Mouse (Mus musculus) intestine, postnatal 0 days (tissue): ENCODE data around the gene Gm7075. TPM values are rescaled to one million over a fixed set of nuclear protein-coding genes. Genes with fewer than 3 reads are reported as not detected.

Experiments used
- ATAC-seq: fragments of 200-750 bp; cut with Nextera tagmentation; 2 replicates; pipeline ENCODE4 v1.8.0; 2017; ENCODE audit warnings: mild to moderate bottlenecking, moderate TSS enrichment, moderate library complexity
- H3K27ac ChIP-seq: fragments of 300-500 bp; sonication (generic); 2 replicates; pipeline ENCODE4 v1.5.1; 2014; ENCODE audit warnings: mild to moderate bottlenecking, low read depth, low read length, moderate library complexity
- H3K27me3 ChIP-seq: fragments of 300-500 bp; sonication (generic); replicated peaks from 2 replicates; pipeline ENCODE4 v1.6.1; 2014; ENCODE audit warnings: low read length, mixed read lengths; ENCODE audit not compliant: control insufficient read depth, insufficient read depth
- H3K36me3 ChIP-seq: fragments of 300-500 bp; sonication (generic); 2 replicates; pipeline ENCODE4 v1.6.1; 2014; ENCODE audit warnings: mild to moderate bottlenecking, moderate library complexity; ENCODE audit not compliant: control insufficient read depth, insufficient read depth
- H3K4me1 ChIP-seq: fragments of 300-500 bp; sonication (generic); replicated peaks from 2 replicates; pipeline ENCODE4 v1.6.1; 2014; ENCODE audit warnings: antibody characterized with exemption, low read length, mixed read lengths; ENCODE audit not compliant: control insufficient read depth, insufficient read depth
- H3K4me2 ChIP-seq: fragments of 300-500 bp; sonication (generic); replicated peaks from 2 replicates; pipeline ENCODE4 v1.6.1; 2014; ENCODE audit warnings: low read depth, mild to moderate bottlenecking, moderate library complexity
- H3K4me3 ChIP-seq: fragments of 300-500 bp; sonication (generic); 2 replicates; pipeline ENCODE4 v1.5.1; 2014; ENCODE audit warnings: low read depth, low read length
- H3K9ac ChIP-seq: fragments of 300-500 bp; sonication (generic); 2 replicates; pipeline ENCODE4 v1.6.1; 2014; ENCODE audit warnings: mild to moderate bottlenecking, low read depth, low read length
- H3K9me3 ChIP-seq: fragments of 300-500 bp; sonication (generic); 2 replicates; pipeline ENCODE4 v1.6.1; 2016; ENCODE audit warnings: mixed run types; ENCODE audit not compliant: control insufficient read depth
- CTCF ChIP-seq: sonication (generic); IDR thresholded peaks from 2 replicates; pipeline ENCODE4 v1.5.1; 2016; ENCODE audit warnings: low read depth, mild to moderate bottlenecking, control low read depth, antibody characterized with exemption, moderate library complexity
- WGBS: fragments of 180-500 bp; shearing (Covaris S2); extraction: QIAGEN DNeasy Blood & Tissue Kit; methylation state at CpG from one replicate; pipeline ENCODE4 v1.1.7; 2014; 5-methylcytosine and 5-hydroxymethylcytosine counted together
- polyA plus RNA-seq: library from polyadenylated mRNA; unstranded; fragments of >200 nt; fragmentation: Nextera tagmentation; extraction: Ambion mirVana; gene quantifications from 2 replicates; pipeline ENCODE4 v1.2.1, GENCODE M21; 2015

Gene Gm7075
- polyA plus RNA-seq, 1 experiment from 2014 or later, result not detected

- Histone ChIP-seq H3K4me1 (no peaks in the 10 kb centered on the region), H3K9ac (peak overlapping the region; percentile 71), H3K36me3 (no peaks in the 10 kb centered on the region), H3K4me3 (peak overlapping the region; percentile 96), H3K27me3 (no peaks in the 10 kb centered on the region), H3K9me3 (no peaks in the 10 kb centered on the region), H3K27ac (peak overlapping the region; percentile 66), H3K4me2 (peak overlapping the region; percentile 66)
- under 1% methylated on average over 33 of the region's 34 CpGs for whole genome bisulfite sequencing
- no peak for TF ChIP-seq CTCF
- ATAC-seq, result peak; percentile 93
These were observed 7.8 kb upstream of the Gm7075 start for GRCm38 (mm10) chr10:63429380-63429779.

- no peak for TF ChIP-seq CTCF
- no peaks in the 10 kb centered on the region for H3K36me3 ChIP-seq
- H3K27ac ChIP-seq, result no peak overlapping the region
- H3K4me1 ChIP-seq, result no peaks in the 10 kb centered on the region
- H3K4me3 ChIP-seq, result peak overlapping the region; percentile 96
- no peaks in the 10 kb centered on the region for H3K9me3 ChIP-seq
- 3% methylated on average over 11 of the region's 11 CpGs for WGBS
- H3K4me2 ChIP-seq, result peak overlapping the region; percentile 66
- H3K9ac ChIP-seq, result peak overlapping the region; percentile 8
- ATAC-seq, result no peak
- H3K27me3 ChIP-seq, result no peaks in the 10 kb centered on the region
These were observed 7.4 kb upstream of the Gm7075 start for GRCm38 (mm10) chr10:63429023-63429340.

GRCm38 (mm10) chr10:63428243-63429022, 6.8 kb upstream of the Gm7075 start:
- no peak for ATAC-seq
- Histone ChIP-seq H3K4me1 (no peaks in the 10 kb centered on the region), H3K27me3 (no peaks in the 10 kb centered on the region), H3K9ac (peak overlapping the region; percentile 8), H3K9me3 (no peaks in the 10 kb centered on the region), H3K4me3 (peak overlapping the region; percentile 96), H3K36me3 (no peaks in the 10 kb centered on the region), H3K4me2 (peak overlapping the region; percentile 66), H3K27ac (no peak overlapping the region)
- TF ChIP-seq CTCF, result peak; percentile 16; the same call in 1 of the 2 replicates
- 18% methylated on average over 19 of the region's 19 CpGs for WGBS

- Histone ChIP-seq H3K4me3 (no peak overlapping the region), H3K4me1 (no peaks in the 10 kb centered on the region), H3K9me3 (no peaks in the 10 kb centered on the region), H3K27me3 (no peaks in the 10 kb centered on the region), H3K9ac (no peak overlapping the region), H3K27ac (no peak overlapping the region), H3K4me2 (no peak overlapping the region), H3K36me3 (no peaks in the 10 kb centered on the region)
- no peak for TF ChIP-seq CTCF
- WGBS, result 82% methylated on average over 8 of the region's 8 CpGs
- no peak for ATAC-seq
These were observed 5.6 kb upstream of the Gm7075 start for GRCm38 (mm10) chr10:63427146-63427545.

GRCm38 (mm10) chr10:63424475-63424814, 2.9 kb upstream of the Gm7075 start:
- Histone ChIP-seq H3K4me3 (no peak overlapping the region), H3K4me2 (no peak overlapping the region), H3K27ac (no peak overlapping the region), H3K27me3 (no peaks in the 10 kb centered on the region), H3K9ac (no peak overlapping the region), H3K36me3 (no peaks in the 10 kb centered on the region), H3K9me3 (no peaks in the 10 kb centered on the region), H3K4me1 (no peaks in the 10 kb centered on the region)
- TF ChIP-seq CTCF, result peak; percentile 67
- ATAC-seq, result no peak

- no peak overlapping the region for H3K4me3 ChIP-seq
- no peak for TF ChIP-seq CTCF
- no peaks in the 10 kb centered on the region for H3K4me1 ChIP-seq
- no peaks in the 10 kb centered on the region for H3K9me3 ChIP-seq
- H3K4me2 ChIP-seq, result no peak overlapping the region
- H3K9ac ChIP-seq, result no peak overlapping the region
- ATAC-seq, result no peak
- H3K27me3 ChIP-seq, result no peaks in the 10 kb centered on the region
- no peaks in the 10 kb centered on the region for H3K36me3 ChIP-seq
- H3K27ac ChIP-seq, result no peak overlapping the region
- WGBS, result 86% methylated on average over 9 of the region's 9 CpGs
These were observed 2.2 kb upstream of the Gm7075 start for GRCm38 (mm10) chr10:63423591-63424474.
